Mouse (Mus musculus) large intestine, adult 2 months (tissue): ENCODE results near the gene Ccdc106. TPM values are rescaled to one million over a fixed set of nuclear protein-coding genes. Genes with fewer than 3 reads are reported as not detected.

Experiments used
- DNase-seq: peaks from one replicate; pipeline ENCODE4 v3.0.0-alpha.2; 2012; ENCODE audit warnings: low read depth, low spot score
- WGBS: fragments of 180-500 bp; shearing (Covaris S2); methylation state at CpG from one replicate; pipeline ENCODE4 v1.1.7; 2018; 5-methylcytosine and 5-hydroxymethylcytosine counted together
- polyA plus RNA-seq: library from polyadenylated mRNA; depleted of rRNA; stranded (reverse); fragments of >200 nt; gene quantifications from 2 replicates; pipeline ENCODE4 v1.2.3, GENCODE M21; 2012; rRNA removed

The Ccdc106 gene
- polyA plus RNA-seq, 1 experiment = 1.8 TPM

- no peak for DNase-seq
These were observed 82.2 kb downstream of the Ccdc106 start for GRCm38 (mm10) chr7:5102564-5102963.

GRCm38 (mm10) chr7:5108272-5108671, 87.9 kb downstream of the Ccdc106 start:
- DNase-seq = no peak
- WGBS = 54% methylated on average over 4 of the region's 4 CpGs

More at GRCm38 (mm10) chr7:5102564-5102963, 82.2 kb downstream of the Ccdc106 start:
- WGBS = 83% methylated on average over 2 of the region's 2 CpGs

GRCm38 (mm10) chr7:5109301-5109700, 88.9 kb downstream of the Ccdc106 start:
- 89% methylated on average over 8 of the region's 8 CpGs for WGBS
- DNase-seq = no peak

Other genes starting within 250 kb of the Ccdc106 start
- gene Fam71e2, start 249.3 kb upstream of the Ccdc106 start, polyA plus RNA-seq = not detected in 2 replicates
- gene Il11, start 237.7 kb upstream of the Ccdc106 start, polyA plus RNA-seq = 0.11 and 0.81 TPM in 2 replicates
- gene Tmem190, start 237.6 kb upstream of the Ccdc106 start, polyA plus RNA-seq = not detected in 2 replicates
- 81.4 and 90.8 TPM in 2 replicates for gene Tmem238, start 230.9 kb upstream of the Ccdc106 start, polyA plus RNA-seq
- 510 and 604 TPM in 2 replicates for gene Rpl28, start 227.7 kb upstream of the Ccdc106 start, polyA plus RNA-seq
- gene Ube2s, start 208.0 kb upstream of the Ccdc106 start, polyA plus RNA-seq = 348 and 501 TPM in 2 replicates
- gene Shisa7, start 175.9 kb upstream of the Ccdc106 start, polyA plus RNA-seq = 0.78 and 0.86 TPM in 2 replicates
- 20.4 and 27.2 TPM in 2 replicates for gene Isoc2b, start 150.3 kb upstream of the Ccdc106 start, polyA plus RNA-seq
- 14.7 and 16.2 TPM in 2 replicates for gene Isoc2a, start 143.4 kb upstream of the Ccdc106 start, polyA plus RNA-seq
- gene Gm36210, start 114.0 kb upstream of the Ccdc106 start, polyA plus RNA-seq = not detected in 2 replicates
- 12.7 and 14.6 TPM in 2 replicates for gene Zfp628, start 105.3 kb upstream of the Ccdc106 start, polyA plus RNA-seq
- 4.3 and 7.1 TPM in 2 replicates for gene Nat14, start 98.5 kb upstream of the Ccdc106 start, polyA plus RNA-seq
- 2.9 and 3.6 TPM in 2 replicates for gene Ssc5d, start 94.8 kb upstream of the Ccdc106 start, polyA plus RNA-seq
- 0.06 and 0.18 TPM in 2 replicates for gene Sbk2, start 56.1 kb upstream of the Ccdc106 start, polyA plus RNA-seq
- not detected in 2 replicates for gene Sbk3, start 49.4 kb upstream of the Ccdc106 start, polyA plus RNA-seq
- 30.6 and 33.2 TPM in 2 replicates for gene Zfp579, start 24.4 kb upstream of the Ccdc106 start, polyA plus RNA-seq
- gene Zfp524, start 6.1 kb upstream of the Ccdc106 start, polyA plus RNA-seq = 39.4 and 44.3 TPM in 2 replicates
- gene Fiz1, start 5.9 kb upstream of the Ccdc106 start, polyA plus RNA-seq = 22.2 and 29.6 TPM in 2 replicates
- 0.37 TPM in 1 of 2 replicates, not detected in the other for gene Gm44973, start 5.1 kb upstream of the Ccdc106 start, polyA plus RNA-seq
- 14.2 and 20.5 TPM in 2 replicates for gene Zfp865, start 177 bp upstream of the Ccdc106 start, polyA plus RNA-seq
- gene 4632433K11Rik, start 13.6 kb downstream of the Ccdc106 start, polyA plus RNA-seq = not detected in 2 replicates
- 6.8 and 7.0 TPM in 2 replicates for gene Zfp784, start 17.9 kb downstream of the Ccdc106 start, polyA plus RNA-seq
- 5.2 and 6.3 TPM in 2 replicates for gene Zfp580, start 31.0 kb downstream of the Ccdc106 start, polyA plus RNA-seq
- 150 and 173 TPM in 2 replicates for gene U2af2, start 41.6 kb downstream of the Ccdc106 start, polyA plus RNA-seq
- gene Epn1, start 59.7 kb downstream of the Ccdc106 start, polyA plus RNA-seq = 238 and 291 TPM in 2 replicates
- gene Rfpl4, start 96.4 kb downstream of the Ccdc106 start, polyA plus RNA-seq = not detected in 2 replicates
- gene Rasl2-9, start 105.4 kb downstream of the Ccdc106 start, polyA plus RNA-seq = 0.42 and 0.48 TPM in 2 replicates
- not detected in 2 replicates for gene Vmn1r55, start 129.1 kb downstream of the Ccdc106 start, polyA plus RNA-seq
- not detected in 2 replicates for gene Vmn1r56, start 176.2 kb downstream of the Ccdc106 start, polyA plus RNA-seq
- gene Vmn1r57, start 197.9 kb downstream of the Ccdc106 start, polyA plus RNA-seq = not detected in 2 replicates